Mouse (Mus musculus) monocyte, adult 59 days (primary cell): ENCODE data around the gene Zcchc17. TPM values are rescaled to one million over a fixed set of nuclear protein-coding genes. Genes with fewer than 3 reads are reported as not detected.

ENCODE experiments used
- total RNA-seq, 2 experiments: library from RNA; stranded (reverse); gene quantifications; one replicate each; pipeline ENCODE4 v1.2.4; 2023

Gene Zcchc17
- total RNA-seq, result 10 to 100 TPM; 18.8 to 21.3 TPM

DNA sequence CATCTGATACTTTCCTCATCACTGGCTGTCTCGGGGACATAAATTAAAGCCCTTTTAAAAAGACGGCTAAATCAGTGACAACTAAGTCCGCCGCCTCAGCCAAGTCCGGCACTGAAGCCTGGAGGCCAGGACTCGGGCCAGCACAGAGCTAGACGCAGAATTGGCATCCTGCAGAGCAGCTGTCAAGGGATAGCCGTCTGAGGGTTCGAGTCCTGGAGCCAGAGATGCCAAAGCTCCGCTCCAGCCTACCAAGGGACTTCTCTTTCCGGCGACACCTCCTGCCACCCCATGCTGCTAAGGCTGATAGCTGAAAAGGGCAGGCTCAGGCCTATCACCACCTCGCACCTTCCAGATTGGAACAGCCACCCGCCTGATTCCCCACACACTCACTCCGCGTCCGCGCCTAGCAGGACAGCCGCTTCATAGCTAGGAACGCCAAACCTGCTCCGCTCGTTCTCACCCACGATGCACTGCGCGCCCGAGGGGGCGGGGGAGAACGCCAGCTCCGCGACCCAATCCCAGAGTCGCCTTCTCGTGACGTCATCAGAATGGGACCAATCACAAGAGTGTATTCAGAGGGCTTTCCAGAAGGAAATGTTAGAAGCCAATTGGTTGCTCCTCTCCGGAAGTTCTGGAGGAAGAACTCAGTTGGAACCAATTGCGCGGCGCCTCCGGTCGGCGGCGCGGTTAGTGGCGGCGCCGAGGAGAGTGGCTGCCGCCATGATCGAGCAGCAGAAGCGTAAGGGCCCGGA lies at the start of gene Zcchc17, which contains the start of gene Snrnp40:
Gene Zcchc17, minus strand, starts transcription at position 458 of the 752 bp plus-strand sequence.
Gene Snrnp40, plus strand, starts transcription at position 647 of the 752 bp plus-strand sequence.

DNA sequence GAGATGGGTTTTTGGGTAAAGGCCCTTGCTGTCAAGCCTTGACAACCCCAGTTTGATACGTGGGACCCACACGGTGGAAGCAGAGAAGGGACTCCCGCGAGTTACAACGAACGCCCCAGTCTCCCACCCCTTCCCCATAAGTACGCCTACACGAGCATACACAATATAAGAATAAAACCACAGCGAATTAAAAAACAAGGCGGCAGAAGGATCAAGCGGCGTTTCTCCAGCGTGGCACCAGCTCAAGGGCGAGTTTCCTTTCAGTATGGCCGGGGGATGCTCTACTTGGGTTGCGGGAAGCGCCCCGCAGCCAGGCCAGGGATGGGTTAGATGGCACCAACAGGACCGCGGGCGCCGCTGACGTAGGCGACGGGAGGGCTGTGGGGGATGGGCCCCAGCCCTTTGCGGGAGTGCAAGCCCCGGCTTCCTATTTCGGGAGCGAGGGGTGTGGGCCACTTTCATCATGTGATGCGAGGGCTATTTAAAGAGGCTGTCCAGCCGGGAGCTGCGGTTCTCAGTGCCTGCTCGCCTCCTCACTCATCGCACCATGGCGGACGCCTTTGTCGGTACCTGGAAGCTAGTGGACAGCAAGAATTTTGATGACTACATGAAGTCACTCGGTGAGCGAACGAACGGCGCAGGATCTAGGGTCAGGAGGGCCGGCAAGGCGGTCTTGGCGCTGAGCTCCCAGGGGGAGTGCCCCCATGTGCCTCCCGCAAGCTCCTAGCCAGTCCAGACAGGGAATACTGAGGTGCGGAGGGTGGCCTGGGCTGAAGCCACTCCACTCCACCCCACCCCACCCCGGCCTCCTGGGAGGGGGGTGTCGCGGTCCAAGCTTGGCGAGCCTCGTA lies 51.3 kb downstream of the Zcchc17 start, which contains the start of the genes Fabp3 and Gm10570:
Gene Fabp3, plus strand, starts transcription at position 365 of the 851 bp plus-strand sequence.
Gene Gm10570, minus strand, starts transcription at position 444 of the 851 bp plus-strand sequence.

GRCm38 (mm10) chr4:130279105-130279504 lies 80.6 kb downstream of the Zcchc17 start, which contains the start of gene Serinc2:
TSS of gene Serinc2 (minus strand) at chr4:130279205.

Other genes starting within 250 kb of the Zcchc17 start
- not detected for gene Hcrtr1, start 220.6 kb downstream of the Zcchc17 start, total RNA-seq
- not detected for gene Tinagl1, start 184.8 kb downstream of the Zcchc17 start, total RNA-seq
- gene Gm853, start 137.5 kb downstream of the Zcchc17 start, total RNA-seq, result not detected
- not detected for gene Serinc2, start 80.7 kb downstream of the Zcchc17 start, total RNA-seq
- gene Fabp3, start 51.3 kb downstream of the Zcchc17 start, total RNA-seq, result not detected
- not detected for gene Gm10570, start 51.3 kb downstream of the Zcchc17 start, total RNA-seq
- 10 to 100 TPM; 36.8 to 39.0 TPM for gene Snrnp40, start 189 bp upstream of the Zcchc17 start, total RNA-seq
- gene Nkain1, start 214.2 kb upstream of the Zcchc17 start, total RNA-seq, result not detected